Mouse (Mus musculus) stomach, embryonic 14.5 days (tissue): ENCODE data around the gene Nptxr. TPM values are rescaled to one million over a fixed set of nuclear protein-coding genes. Genes with fewer than 3 reads are reported as not detected.

ENCODE experiments used
- ATAC-seq: fragments of 200-750 bp; cut with Nextera tagmentation; 2 replicates; pipeline ENCODE4 v1.8.0; 2017; ENCODE audit warnings: low read depth, moderate TSS enrichment; ENCODE audit not compliant: insufficient number of reproducible peaks, insufficient read depth, low FRiP score
- H3K27ac ChIP-seq: fragments of 300-500 bp; sonication (generic); 2 replicates; pipeline ENCODE4 v1.5.1; 2014; ENCODE audit warnings: mild to moderate bottlenecking, low read length, moderate library complexity, mixed read lengths
- H3K27me3 ChIP-seq: fragments of 300-500 bp; sonication (generic); 2 replicates; pipeline ENCODE4 v1.6.1; 2014; ENCODE audit warnings: low read length, control low read depth, mixed read lengths; ENCODE audit not compliant: control insufficient read depth, insufficient read depth
- H3K36me3 ChIP-seq: fragments of 300-500 bp; sonication (generic); 2 replicates; pipeline ENCODE4 v1.6.1; 2014; ENCODE audit warnings: mild to moderate bottlenecking, control low read depth, low read length, moderate library complexity, mixed read lengths; ENCODE audit not compliant: control insufficient read depth, insufficient read depth
- H3K4me1 ChIP-seq: fragments of 300-500 bp; sonication (generic); 2 replicates; pipeline ENCODE4 v1.6.1; 2014; ENCODE audit warnings: low read length, control low read depth, mixed read lengths; ENCODE audit not compliant: control insufficient read depth, insufficient read depth
- H3K4me2 ChIP-seq: fragments of 300-500 bp; sonication (generic); replicated peaks from 2 replicates; pipeline ENCODE4 v1.6.1; 2014; ENCODE audit warnings: low read depth, low read length, control low read depth
- H3K4me3 ChIP-seq: fragments of 300-500 bp; sonication (generic); 2 replicates; pipeline ENCODE4 v1.5.1; 2014; ENCODE audit warnings: low read depth, low read length, control low read depth
- H3K9ac ChIP-seq: fragments of 300-500 bp; sonication (generic); replicated peaks from 2 replicates; pipeline ENCODE4 v1.6.1; 2014; ENCODE audit warnings: low read depth, mild to moderate bottlenecking, control low read depth, low read length, moderate library complexity, mixed read lengths
- H3K9me3 ChIP-seq: fragments of 300-500 bp; sonication (generic); 2 replicates; pipeline ENCODE4 v1.6.1; 2016; ENCODE audit warnings: low read depth, low read length, control low read depth; ENCODE audit not compliant: control insufficient read depth
- WGBS: fragments of 180-500 bp; shearing (Covaris S2); extraction: QIAGEN DNeasy Blood & Tissue Kit; methylation state at CpG from one replicate; pipeline ENCODE4 v1.1.7; 2014; 5-methylcytosine and 5-hydroxymethylcytosine counted together
- polyA plus RNA-seq: library from polyadenylated mRNA; unstranded; fragments of >200 nt; fragmentation: Nextera tagmentation; extraction: Ambion mirVana; gene quantifications from 2 replicates; pipeline ENCODE4 v1.2.1, GENCODE M21; 2014

The Nptxr gene
- polyA plus RNA-seq, 1 experiment from 2014 or later, result 2.7 TPM

- Histone ChIP-seq H3K4me2 (peak overlapping the region; percentile 80), H3K27me3 (no peaks in the 10 kb centered on the region), H3K36me3 (peaks cover 8% of the 10 kb centered on the region; the same call in 1 of the 2 replicates), H3K4me3 (peak overlapping the region; percentile 88), H3K27ac (peak overlapping the region; percentile 95), H3K9ac (peak overlapping the region; percentile 76), H3K4me1 (peaks cover 22% of the 10 kb centered on the region), H3K9me3 (no peaks in the 10 kb centered on the region)
- peak; percentile 25 for ATAC-seq
- WGBS, result under 1% methylated on average over 41 of the region's 41 CpGs
Measured at GRCm38 (mm10) chr15:79833251-79834050, 28.9 kb upstream of the Nptxr start.

- Histone ChIP-seq H3K36me3 (peaks cover 19% of the 10 kb centered on the region), H3K4me1 (peaks cover 32% of the 10 kb centered on the region), H3K27ac (peak overlapping the region; percentile 95; the same call in 1 of the 2 replicates), H3K4me2 (peak overlapping the region; percentile 80), H3K4me3 (peak overlapping the region; percentile 88), H3K27me3 (no peaks in the 10 kb centered on the region), H3K9ac (peak overlapping the region; percentile 76; the same call in 1 of the 2 replicates), H3K9me3 (no peaks in the 10 kb centered on the region)
- 29% methylated on average over 18 of the region's 18 CpGs for WGBS
- ATAC-seq, result no peak
Measured at GRCm38 (mm10) chr15:79832064-79832900, 27.7 kb upstream of the Nptxr start.

- no peak overlapping the region for H3K4me2 ChIP-seq
- peaks cover 33% of the 10 kb centered on the region for H3K4me1 ChIP-seq
- no peak overlapping the region for H3K9ac ChIP-seq
- WGBS, result 9% methylated on average over 4 of the region's 4 CpGs
- H3K27ac ChIP-seq, result no peak overlapping the region
- H3K27me3 ChIP-seq, result no peaks in the 10 kb centered on the region
- ATAC-seq, result no peak
- no peaks in the 10 kb centered on the region for H3K9me3 ChIP-seq
- no peak overlapping the region for H3K4me3 ChIP-seq
- peaks cover 31% of the 10 kb centered on the region for H3K36me3 ChIP-seq
Measured at GRCm38 (mm10) chr15:79830388-79830787, 25.8 kb upstream of the Nptxr start.

- Histone ChIP-seq H3K9ac (no peak overlapping the region), H3K9me3 (no peaks in the 10 kb centered on the region), H3K4me3 (no peak overlapping the region), H3K4me2 (no peak overlapping the region), H3K36me3 (peaks cover 35% of the 10 kb centered on the region), H3K27me3 (no peaks in the 10 kb centered on the region), H3K4me1 (peaks cover 28% of the 10 kb centered on the region), H3K27ac (no peak overlapping the region)
- ATAC-seq, result no peak
- 84% methylated on average over 5 of the region's 5 CpGs for WGBS
Measured at GRCm38 (mm10) chr15:79829431-79829830, 24.9 kb upstream of the Nptxr start.

GRCm38 (mm10) chr15:79828366-79829035 is 23.9 kb upstream of the Nptxr start:
- Histone ChIP-seq H3K27ac (no peak overlapping the region), H3K9me3 (no peaks in the 10 kb centered on the region), H3K4me3 (no peak overlapping the region), H3K4me2 (no peak overlapping the region), H3K36me3 (peaks cover 39% of the 10 kb centered on the region), H3K9ac (no peak overlapping the region), H3K27me3 (no peaks in the 10 kb centered on the region), H3K4me1 (peaks cover 28% of the 10 kb centered on the region)
- WGBS, result 65% methylated on average over 46 of the region's 46 CpGs
- ATAC-seq, result no peak

GRCm38 (mm10) chr15:79827778-79828210 is 23.2 kb upstream of the Nptxr start:
- Histone ChIP-seq H3K9ac (no peak overlapping the region), H3K4me1 (peaks cover 26% of the 10 kb centered on the region), H3K36me3 (peaks cover 46% of the 10 kb centered on the region)

GRCm38 (mm10) chr15:79827061-79827777 is 22.7 kb upstream of the Nptxr start:
- 89% methylated on average over 14 of the region's 14 CpGs for WGBS
- H3K9ac ChIP-seq, result no peak overlapping the region

More at GRCm38 (mm10) chr15:79827778-79828210, 23.2 kb upstream of the Nptxr start:
- no peak overlapping the region for H3K4me2 ChIP-seq
- no peak for ATAC-seq
- H3K4me3 ChIP-seq, result no peak overlapping the region
- 93% methylated on average over 11 of the region's 11 CpGs for WGBS
- no peak overlapping the region for H3K27ac ChIP-seq
- H3K27me3 ChIP-seq, result no peaks in the 10 kb centered on the region
- no peaks in the 10 kb centered on the region for H3K9me3 ChIP-seq

More at GRCm38 (mm10) chr15:79827061-79827777, 22.7 kb upstream of the Nptxr start:
- ATAC-seq, result no peak
- peaks cover 21% of the 10 kb centered on the region for H3K4me1 ChIP-seq
- H3K9me3 ChIP-seq, result no peaks in the 10 kb centered on the region
- H3K4me3 ChIP-seq, result no peak overlapping the region
- H3K27me3 ChIP-seq, result no peaks in the 10 kb centered on the region
- H3K36me3 ChIP-seq, result peaks cover 50% of the 10 kb centered on the region
- no peak overlapping the region for H3K4me2 ChIP-seq
- no peak overlapping the region for H3K27ac ChIP-seq
